Mouse (Mus musculus): Measurements from ENCODE around the gene Scrn3.

Gene Scrn3

GRCm38 (mm10) chr2:73379656-73380055 lies 67.3 kb downstream of the Scrn3 start:
- no peak for DNase-seq (ENCODE audit: low read depth in 2 of 2, low spot score in 2 of 2)

GRCm38 (mm10) chr2:73380298-73380975 lies 68.0 kb downstream of the Scrn3 start:
- no peak for DNase-seq (ENCODE audit: low read depth in 2 of 2, low spot score in 2 of 2)

GRCm38 (mm10) chr2:73385172-73385571 lies 72.8 kb downstream of the Scrn3 start:
- DNase-seq (ENCODE audit: low read depth in 2 of 2, low spot score in 2 of 2), result peak in 1 of 2 experiments; percentile 6

GRCm38 (mm10) chr2:73385641-73386355 lies 73.4 kb downstream of the Scrn3 start:
- no peak for DNase-seq (ENCODE audit: low read depth in 2 of 2, low spot score in 2 of 2)

GRCm38 (mm10) chr2:73386356-73387046 lies 74.1 kb downstream of the Scrn3 start, which contains the start of gene Gpr155:
Gene Gpr155, minus strand, starts transcription at chr2:73386572.
- peak; percentile 96 to 99 for DNase-seq (ENCODE audit: low read depth in 2 of 2, low spot score in 2 of 2)

Data from CD8-positive naive resting alpha-beta T cell, adult 2 months (primary cell).